In the genomic region with DNA sequence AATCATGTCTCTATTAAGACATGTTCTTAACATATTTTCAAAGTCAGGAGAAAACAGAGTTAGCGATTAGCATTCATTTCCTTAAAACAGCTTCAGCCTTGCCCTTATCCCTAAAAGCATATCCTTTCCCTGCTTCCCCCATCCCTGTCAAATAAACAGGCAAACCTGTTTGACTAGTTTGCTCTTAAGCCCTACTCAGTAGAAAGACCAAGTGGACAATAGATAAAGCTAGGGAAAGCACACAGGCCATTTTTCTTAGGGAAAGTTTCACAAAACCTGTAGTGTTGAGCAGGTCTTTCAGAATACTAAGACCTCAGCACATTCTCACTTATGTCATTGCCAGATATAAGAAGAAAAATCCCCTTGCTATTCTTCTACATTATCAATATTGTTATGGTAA, we compare ENCODE assay signal across 16 mouse cellular contexts. TPM values are rescaled to one million over a fixed set of nuclear protein-coding genes. Genes with fewer than 3 reads are reported as not detected.
"Had no signal": no experiment of that assay in that cellular context is flagged by ENCODE, and none has a peak within 500 bp of the region (broad histone marks: within the 10 kb centered on the region; RNA-seq: fewer than 3 reads in every experiment).

No protein-coding gene starts in this region.

- H3K9ac ChIP-seq: intestine, embryonic 15.5 days; kidney, embryonic 15.5 days; liver, embryonic 15.5 days had no signal

- DNase-seq: kidney, adult 18-20 months; kidney, postnatal 25 days; right cerebral cortex, postnatal 14 days; thymus, adult 2 months; thymus, postnatal 25 days had no signal

- H3K27ac ChIP-seq: intestine, embryonic 15.5 days; kidney, embryonic 15.5 days; left cerebral cortex, adult 2 months; limb, embryonic 10.5 days; liver, embryonic 15.5 days; macrophage had no signal

- H3K9me3 ChIP-seq: intestine, embryonic 15.5 days; kidney, embryonic 15.5 days; limb, embryonic 10.5 days; liver, embryonic 15.5 days; megakaryocyte, embryonic 14.5 days had no signal

- H3K4me2 ChIP-seq: intestine, embryonic 15.5 days; kidney, embryonic 15.5 days; liver, embryonic 11.5 days; liver, embryonic 15.5 days; midbrain, embryonic 11.5 days had no signal

- H3K4me1 ChIP-seq: intestine, embryonic 15.5 days; kidney, embryonic 15.5 days; limb, embryonic 10.5 days; liver, embryonic 15.5 days; megakaryocyte, embryonic 14.5 days had no signal

- H3K27me3 ChIP-seq: intestine, embryonic 15.5 days; liver, embryonic 15.5 days; megakaryocyte, embryonic 14.5 days had no signal

- H3K4me3 ChIP-seq: intestine, embryonic 15.5 days; kidney, embryonic 15.5 days; left cerebral cortex, adult 2 months; limb, embryonic 10.5 days; liver, embryonic 15.5 days; megakaryocyte, embryonic 14.5 days had no signal

- H3K36me3 ChIP-seq: intestine, embryonic 15.5 days; kidney, embryonic 15.5 days; limb, embryonic 10.5 days; liver, embryonic 15.5 days had no signal

- ATAC-seq: intestine, embryonic 15.5 days; midbrain, embryonic 16.5 days had no signal

RNA-seq across cellular contexts. Expression of gene Ugt8a, which starts 7.4 kb away (rescaled TPM):
- polyA plus RNA-seq: macrophage; spleen, adult 2 months had no signal
